Mouse (Mus musculus) splenic B cell, adult 2 months (primary cell): ENCODE results near the gene Crkl.

Experiments
- DNase-seq: peaks from one replicate; pipeline ENCODE4 v3.0.0-alpha.2; 2011; ENCODE audit warnings: low read depth, low spot score
- H3K27me3 ChIP-seq: 2 replicates; pipeline ENCODE4 v1.6.1; 2012; ENCODE audit warnings: mild to moderate bottlenecking, low read length, moderate library complexity, mixed read lengths; ENCODE audit not compliant: control insufficient read depth, poor library complexity, insufficient read depth, severe bottlenecking
- H3K36me3 ChIP-seq: 2 replicates; pipeline ENCODE4 v1.6.1; 2012; ENCODE audit warnings: mild to moderate bottlenecking, low read length, moderate library complexity, mixed read lengths; ENCODE audit not compliant: control insufficient read depth, poor library complexity, insufficient read depth, severe bottlenecking

The Crkl gene

GRCm38 (mm10) chr16:17466875-17467663 lies 15.3 kb downstream of the Crkl start:
- no peak for DNase-seq
- H3K27me3 ChIP-seq = no peaks in the 10 kb centered on the region
- peaks cover 8% of the 10 kb centered on the region; the same call in 1 of the 2 replicates for H3K36me3 ChIP-seq

GRCm38 (mm10) chr16:17472498-17472897 lies 20.7 kb downstream of the Crkl start:
- peaks cover 11% of the 10 kb centered on the region; the same call in 1 of the 2 replicates for H3K36me3 ChIP-seq

GRCm38 (mm10) chr16:17474091-17474490 lies 22.3 kb downstream of the Crkl start:
- Histone ChIP-seq H3K27me3 (no peaks in the 10 kb centered on the region), H3K36me3 (peaks cover 9% of the 10 kb centered on the region; the same call in 1 of the 2 replicates)
- DNase-seq = peak; percentile 59

More at GRCm38 (mm10) chr16:17472498-17472897, 20.7 kb downstream of the Crkl start:
- H3K27me3 ChIP-seq = no peaks in the 10 kb centered on the region
- no peak for DNase-seq

GRCm38 (mm10) chr16:17474761-17475160 lies 23.0 kb downstream of the Crkl start:
- Histone ChIP-seq H3K27me3 (no peaks in the 10 kb centered on the region), H3K36me3 (peaks cover 8% of the 10 kb centered on the region; the same call in 1 of the 2 replicates)
- DNase-seq = no peak

- no peak for DNase-seq
- Histone ChIP-seq H3K27me3 (no peaks in the 10 kb centered on the region), H3K36me3 (peaks cover 5% of the 10 kb centered on the region; the same call in 1 of the 2 replicates)
These were observed 23.5 kb downstream of the Crkl start for GRCm38 (mm10) chr16:17475326-17475725.

- H3K36me3 ChIP-seq = peaks cover 8% of the 10 kb centered on the region
- DNase-seq = no peak
- no peaks in the 10 kb centered on the region for H3K27me3 ChIP-seq
These were observed 26.6 kb downstream of the Crkl start for GRCm38 (mm10) chr16:17478331-17478943.

- DNase-seq = no peak
- peaks cover 18% of the 10 kb centered on the region for H3K36me3 ChIP-seq
- H3K27me3 ChIP-seq = no peaks in the 10 kb centered on the region
These were observed 29.7 kb downstream of the Crkl start for GRCm38 (mm10) chr16:17481465-17481864.

- Histone ChIP-seq H3K36me3 (peaks cover 18% of the 10 kb centered on the region), H3K27me3 (no peaks in the 10 kb centered on the region)
- no peak for DNase-seq
These were observed 34.7 kb downstream of the Crkl start for GRCm38 (mm10) chr16:17486505-17486904.

GRCm38 (mm10) chr16:17488478-17489468 lies 37.0 kb downstream of the Crkl start:
- peak; percentile 29 for DNase-seq
- Histone ChIP-seq H3K27me3 (no peaks in the 10 kb centered on the region), H3K36me3 (peaks cover 13% of the 10 kb centered on the region)

- Histone ChIP-seq H3K36me3 (peaks cover 11% of the 10 kb centered on the region), H3K27me3 (no peaks in the 10 kb centered on the region)
- DNase-seq = peak; percentile 18
These were observed 37.8 kb downstream of the Crkl start, which contains the start of gene Aifm3 for GRCm38 (mm10) chr16:17489469-17490111. Gene Aifm3 (plus strand): TSS chr16:17489611.

GRCm38 (mm10) chr16:17491154-17491553 lies 39.4 kb downstream of the Crkl start:
- H3K27me3 ChIP-seq = no peaks in the 10 kb centered on the region
- H3K36me3 ChIP-seq = peaks cover 1% of the 10 kb centered on the region; the same call in 1 of the 2 replicates
- no peak for DNase-seq

- H3K27me3 ChIP-seq = no peaks in the 10 kb centered on the region
- peak; percentile 26 for DNase-seq
These were observed 40.2 kb downstream of the Crkl start for GRCm38 (mm10) chr16:17491896-17492561.

GRCm38 (mm10) chr16:17496499-17497305 lies 44.9 kb downstream of the Crkl start:
- no peak for DNase-seq

More at GRCm38 (mm10) chr16:17491896-17492561, 40.2 kb downstream of the Crkl start:
- no peaks in the 10 kb centered on the region for H3K36me3 ChIP-seq

More at GRCm38 (mm10) chr16:17496499-17497305, 44.9 kb downstream of the Crkl start:
- Histone ChIP-seq H3K36me3 (no peaks in the 10 kb centered on the region), H3K27me3 (no peaks in the 10 kb centered on the region)
